Mouse (Mus musculus): ENCODE data around the gene Fyttd1. TPM values are rescaled to one million over a fixed set of nuclear protein-coding genes. Genes with fewer than 3 reads are reported as not detected.
"Not testable (repeated sequence)": the region's sequence is repeated elsewhere in the genome, so short reads cannot be mapped to it uniquely, and the experiment has no call there.

The Fyttd1 gene
- polyA plus RNA-seq, 1 experiment from 2014 or later = 147 TPM

DNA sequence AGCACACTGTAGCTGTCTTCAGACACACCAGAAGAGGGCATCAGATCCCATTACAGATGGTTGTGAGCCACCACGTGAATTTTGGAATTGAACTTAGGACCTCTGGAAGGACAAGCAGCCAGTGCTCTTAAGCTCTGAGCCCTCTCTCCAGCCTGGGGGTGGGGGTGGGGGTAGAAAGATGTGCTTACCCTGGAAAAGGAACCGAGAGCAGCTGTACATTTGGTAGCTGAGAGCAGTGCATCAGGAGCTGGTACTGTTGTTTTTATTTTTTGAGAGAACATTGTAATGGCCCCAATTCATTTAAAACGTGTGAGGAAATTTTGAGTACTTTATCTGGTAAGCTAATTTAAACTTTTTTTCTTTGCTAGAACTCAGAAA lies 24.7 kb downstream of the Fyttd1 start:
- H3K4me1 ChIP-seq (ENCODE audit: control insufficient read depth, insufficient read depth, low read length) = no peaks in the 10 kb centered on the region
- H3K9ac ChIP-seq (replicated peaks; ENCODE audit: low read depth, low read length) = no peak overlapping the region
- 75% methylated on average over 3 of the region's 3 CpGs for WGBS
- no peak overlapping the region for H3K27ac ChIP-seq (ENCODE audit: low read depth, low read length)
- no peaks in the 10 kb centered on the region for H3K27me3 ChIP-seq (ENCODE audit: control insufficient read depth, insufficient read depth, low read length)
- peaks cover 20% of the 10 kb centered on the region for H3K36me3 ChIP-seq (ENCODE audit: control insufficient read depth, insufficient read depth, low read length)
- no peak for ATAC-seq (ENCODE audit: low read depth)
- H3K4me2 ChIP-seq (ENCODE audit: low read depth, low read length) = no peak overlapping the region
- no peak overlapping the region for H3K4me3 ChIP-seq (ENCODE audit: low read depth, low read length)
- no peaks in the 10 kb centered on the region for H3K9me3 ChIP-seq (ENCODE audit: control insufficient read depth, low read length)

DNA sequence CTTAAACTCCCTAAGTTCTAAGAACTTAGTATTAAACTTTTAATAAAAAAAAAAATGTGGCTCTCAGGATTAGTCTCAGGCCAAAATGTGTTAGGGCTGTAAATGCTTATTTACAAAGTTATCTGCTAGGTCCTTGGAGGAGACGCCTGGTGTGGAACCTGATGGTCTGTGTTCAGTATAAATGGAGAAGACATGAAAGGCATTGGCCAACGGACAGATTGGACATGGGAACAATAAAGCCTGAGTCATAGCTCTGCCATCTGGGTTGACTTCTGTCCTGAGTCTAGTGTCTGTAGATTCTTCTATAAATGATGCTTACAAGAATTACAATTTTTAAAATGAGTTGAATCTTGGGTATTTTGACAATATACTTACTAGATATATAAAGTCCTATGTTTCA lies 28.9 kb downstream of the Fyttd1 start:
- no peak for ATAC-seq (ENCODE audit: low read depth)
- no peak overlapping the region for H3K9ac ChIP-seq (replicated peaks; ENCODE audit: low read depth, low read length)
- no peak overlapping the region for H3K27ac ChIP-seq (ENCODE audit: low read depth, low read length)

DNA sequence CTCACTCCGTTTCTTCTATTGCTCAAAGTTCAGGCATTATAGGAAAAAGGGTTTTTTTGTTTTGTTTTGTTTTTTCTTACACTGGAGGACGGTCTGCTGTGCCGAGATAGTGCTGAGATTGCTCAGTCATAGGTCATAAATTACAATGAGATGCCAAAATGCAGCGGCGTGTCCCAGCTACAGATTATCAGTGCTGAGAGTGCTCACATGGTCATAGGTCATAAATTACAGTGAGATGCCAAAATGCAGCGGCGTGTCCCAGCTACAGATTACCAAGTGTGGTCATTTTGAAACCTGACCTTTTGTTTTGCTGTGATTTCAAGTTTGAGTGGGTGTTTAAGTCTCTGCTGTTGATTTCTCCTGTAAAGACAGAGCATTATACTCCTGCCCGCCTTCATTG lies 29.4 kb downstream of the Fyttd1 start:
- Histone ChIP-seq H3K36me3 (ENCODE audit: control insufficient read depth, insufficient read depth, low read length) (peaks cover 7% of the 10 kb centered on the region), H3K27me3 (ENCODE audit: control insufficient read depth, insufficient read depth, low read length) (no peaks in the 10 kb centered on the region), H3K4me2 (ENCODE audit: low read depth, low read length) (no peak overlapping the region), H3K9me3 (ENCODE audit: control insufficient read depth, low read length) (no peaks in the 10 kb centered on the region), H3K4me3 (ENCODE audit: low read depth, low read length) (no peak overlapping the region), H3K27ac (ENCODE audit: low read depth, low read length) (no peak overlapping the region), H3K4me1 (ENCODE audit: control insufficient read depth, insufficient read depth, low read length) (no peaks in the 10 kb centered on the region), H3K9ac (replicated peaks; ENCODE audit: low read depth, low read length) (no peak overlapping the region)
- WGBS = 43% methylated on average over 8 of the region's 8 CpGs
- ATAC-seq (ENCODE audit: low read depth) = no peak

More for the DNA sequence above, 28.9 kb downstream of the Fyttd1 start:
- Histone ChIP-seq H3K4me3 (ENCODE audit: low read depth, low read length) (no peak overlapping the region), H3K4me1 (ENCODE audit: control insufficient read depth, insufficient read depth, low read length) (no peaks in the 10 kb centered on the region), H3K36me3 (ENCODE audit: control insufficient read depth, insufficient read depth, low read length) (peaks cover 7% of the 10 kb centered on the region), H3K27me3 (ENCODE audit: control insufficient read depth, insufficient read depth, low read length) (no peaks in the 10 kb centered on the region), H3K9me3 (ENCODE audit: control insufficient read depth, low read length) (no peaks in the 10 kb centered on the region), H3K4me2 (ENCODE audit: low read depth, low read length) (no peak overlapping the region)
- 76% methylated on average over 2 of the region's 2 CpGs for WGBS

GRCm38 (mm10) chr16:32913212-32913611 lies 35.9 kb downstream of the Fyttd1 start:
- Histone ChIP-seq H3K27ac (ENCODE audit: low read depth, low read length) (no peak overlapping the region), H3K4me2 (ENCODE audit: low read depth, low read length) (peak overlapping the region; percentile 66)
- WGBS = 68% methylated on average over 7 of the region's 7 CpGs

DNA sequence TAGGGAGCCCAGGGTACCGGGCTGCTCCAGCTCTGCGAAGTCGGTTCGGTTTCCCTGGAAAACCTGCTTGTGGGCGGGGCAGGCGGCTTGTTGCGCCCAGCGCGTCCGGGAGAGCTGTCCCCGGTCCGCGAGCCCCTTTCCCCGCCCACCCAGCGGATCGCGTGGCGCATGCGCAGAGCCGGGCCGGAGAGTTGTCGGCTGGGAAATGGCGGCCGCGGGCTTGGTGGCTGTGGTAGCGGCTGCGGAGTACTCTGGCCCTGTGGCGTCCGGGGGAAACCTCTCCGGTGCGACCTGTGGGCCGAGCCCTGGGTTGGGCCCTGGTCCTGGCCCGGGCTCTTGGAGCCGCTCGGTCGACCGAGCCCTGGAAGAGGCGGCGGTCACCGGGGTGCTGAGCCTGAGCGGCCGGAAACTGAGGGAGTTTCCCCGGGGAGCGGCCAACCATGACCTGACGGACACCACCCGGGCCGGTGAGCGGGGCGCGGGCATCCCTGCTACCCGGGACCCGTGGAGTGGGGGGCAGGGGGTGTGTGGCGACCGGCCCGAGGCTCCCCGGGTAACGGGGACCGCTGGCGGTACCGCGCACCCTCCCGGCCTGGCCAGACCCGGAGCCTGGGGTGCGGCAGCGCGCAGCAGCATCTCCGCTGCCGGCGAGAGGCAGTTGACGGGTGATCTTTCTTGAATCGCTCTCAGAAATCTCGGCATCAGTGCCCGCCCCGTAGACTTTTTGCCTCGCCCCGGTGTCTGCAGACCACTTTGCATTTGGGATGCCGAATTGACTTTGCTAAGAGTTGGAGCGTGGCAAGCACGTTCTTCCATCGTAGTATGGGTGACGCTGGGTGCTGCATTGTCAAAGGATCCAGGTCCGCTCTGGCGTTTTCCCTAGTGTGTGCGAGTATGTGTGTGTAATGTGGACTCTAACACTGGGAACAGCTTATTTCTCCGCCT lies 36.9 kb downstream of the Fyttd1 start, which contains the start of gene Lrch3:
TSS of gene Lrch3 (plus strand) at position 164 of the 945 bp plus-strand sequence.
- Histone ChIP-seq H3K27me3 (ENCODE audit: control insufficient read depth, insufficient read depth, low read length) (no peaks in the 10 kb centered on the region; the same call in 1 of the 2 replicates), H3K27ac (ENCODE audit: low read depth, low read length) (peak within 1 kb of the TSS; percentile 90), H3K4me3 (ENCODE audit: low read depth, low read length) (peak within 1 kb of the TSS; percentile 98), H3K9ac (replicated peaks; ENCODE audit: low read depth, low read length) (peak within 1 kb of the TSS; percentile 86), H3K36me3 (ENCODE audit: control insufficient read depth, insufficient read depth, low read length) (0 out of 2 replicates have a peak, but pooled peaks cover under 1% of the 10 kb centered on the region), H3K4me1 (ENCODE audit: control insufficient read depth, insufficient read depth, low read length) (peaks cover 6% of the 10 kb centered on the region), H3K9me3 (ENCODE audit: control insufficient read depth, low read length) (no peaks in the 10 kb centered on the region), H3K4me2 (ENCODE audit: low read depth, low read length) (peak within 1 kb of the TSS; percentile 66)
- ATAC-seq (ENCODE audit: low read depth) = peak; percentile 96
- WGBS = under 1% methylated on average over 84 of the region's 85 CpGs

More at GRCm38 (mm10) chr16:32913212-32913611, 35.9 kb downstream of the Fyttd1 start:
- Histone ChIP-seq H3K9me3 (ENCODE audit: control insufficient read depth, low read length) (no peaks in the 10 kb centered on the region), H3K27me3 (ENCODE audit: control insufficient read depth, insufficient read depth, low read length) (no peaks in the 10 kb centered on the region; the same call in 1 of the 2 replicates), H3K4me1 (ENCODE audit: control insufficient read depth, insufficient read depth, low read length) (peaks cover 6% of the 10 kb centered on the region), H3K4me3 (ENCODE audit: low read depth, low read length) (no peak overlapping the region), H3K36me3 (ENCODE audit: control insufficient read depth, insufficient read depth, low read length) (0 out of 2 replicates have a peak, but pooled peaks cover 2% of the 10 kb centered on the region), H3K9ac (replicated peaks; ENCODE audit: low read depth, low read length) (no peak overlapping the region)
- ATAC-seq (ENCODE audit: low read depth) = no peak

- H3K27me3 ChIP-seq (ENCODE audit: control insufficient read depth, insufficient read depth, low read length) = no peaks in the 10 kb centered on the region; the same call in 1 of the 2 replicates
- no peaks in the 10 kb centered on the region for H3K9me3 ChIP-seq (ENCODE audit: control insufficient read depth, low read length)
- no peak overlapping the region for H3K27ac ChIP-seq (ENCODE audit: low read depth, low read length)
- H3K4me3 ChIP-seq (ENCODE audit: low read depth, low read length) = peak overlapping the region; percentile 98
- no peaks in the 10 kb centered on the region for H3K36me3 ChIP-seq (ENCODE audit: control insufficient read depth, insufficient read depth, low read length)
- ATAC-seq (ENCODE audit: low read depth) = no peak
- H3K4me1 ChIP-seq (ENCODE audit: control insufficient read depth, insufficient read depth, low read length) = peaks cover 6% of the 10 kb centered on the region
- 74% methylated on average over 9 of the region's 9 CpGs for WGBS
- H3K4me2 ChIP-seq (ENCODE audit: low read depth, low read length) = peak overlapping the region; percentile 66
- no peak overlapping the region for H3K9ac ChIP-seq (replicated peaks; ENCODE audit: low read depth, low read length)
Measured at GRCm38 (mm10) chr16:32915292-32916068, 38.2 kb downstream of the Fyttd1 start.

- not testable (repeated sequence) for H3K4me1 ChIP-seq (ENCODE audit: control insufficient read depth, insufficient read depth, low read length); H3K4me3 ChIP-seq (ENCODE audit: low read depth, low read length); H3K27ac ChIP-seq (ENCODE audit: low read depth, low read length); H3K9me3 ChIP-seq (ENCODE audit: control insufficient read depth, low read length); H3K4me2 ChIP-seq (ENCODE audit: low read depth, low read length); H3K36me3 ChIP-seq (ENCODE audit: control insufficient read depth, insufficient read depth, low read length); ATAC-seq (ENCODE audit: low read depth); H3K27me3 ChIP-seq (ENCODE audit: control insufficient read depth, insufficient read depth, low read length); H3K9ac ChIP-seq (replicated peaks; ENCODE audit: low read depth, low read length)
- WGBS = 95% methylated on average over 9 of the region's 9 CpGs
Measured at GRCm38 (mm10) chr16:32926629-32927028, 49.3 kb downstream of the Fyttd1 start.

DNA sequence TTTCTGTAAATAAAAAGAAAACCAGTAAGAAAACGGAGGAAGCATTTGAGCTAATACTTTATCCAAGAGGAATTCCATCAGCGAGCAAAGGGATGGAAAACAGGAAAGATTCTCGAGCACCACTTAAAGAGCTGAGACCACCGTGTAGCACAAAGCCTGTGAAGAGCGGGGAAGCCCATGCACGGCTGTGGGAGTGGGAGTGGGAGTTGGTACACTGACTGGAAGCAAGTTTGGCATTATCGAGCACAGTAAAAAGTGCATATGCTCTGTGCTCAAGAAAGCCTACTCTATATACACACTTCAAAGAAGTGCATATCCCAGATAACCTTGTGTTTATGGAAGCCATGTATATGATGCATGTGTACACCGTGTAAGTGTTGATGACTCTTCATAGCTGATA lies 49.7 kb downstream of the Fyttd1 start:
- WGBS = 95% methylated on average over 8 of the region's 8 CpGs
- no peaks in the 10 kb centered on the region for H3K9me3 ChIP-seq (ENCODE audit: control insufficient read depth, low read length)
- no peak for ATAC-seq (ENCODE audit: low read depth)
- no peak overlapping the region for H3K9ac ChIP-seq (replicated peaks; ENCODE audit: low read depth, low read length)
- no peaks in the 10 kb centered on the region for H3K4me1 ChIP-seq (ENCODE audit: control insufficient read depth, insufficient read depth, low read length)
- no peak overlapping the region for H3K27ac ChIP-seq (ENCODE audit: low read depth, low read length)
- no peak overlapping the region for H3K4me2 ChIP-seq (ENCODE audit: low read depth, low read length)
- H3K27me3 ChIP-seq (ENCODE audit: control insufficient read depth, insufficient read depth, low read length) = no peaks in the 10 kb centered on the region
- no peaks in the 10 kb centered on the region for H3K36me3 ChIP-seq (ENCODE audit: control insufficient read depth, insufficient read depth, low read length)
- H3K4me3 ChIP-seq (ENCODE audit: low read depth, low read length) = no peak overlapping the region

All from neural tube, embryonic 14.5 days (tissue).